Comparison of ENCODE assay signal across 8 mouse cellular contexts in genomic region chr15:65703559-65703958, GRCm38 (mm10).
DNase-seq lines count a peak whose midpoint lies in the region; ATAC-seq and TF ChIP-seq lines count a peak whose summit lies in the region.

No protein-coding gene starts in this region.

- in situ Hi-C loops in CH12.LX (cut with MboI; ENCODE audit: low pct_ligation_motif_present, low pct_unique_long_range_greater_than_20kb, low sequenced_read_pairs), result no loop called here

- no peaks in the 10 kb centered on the region for H3K79me2 ChIP-seq in CH12.LX (replicated peaks; ENCODE audit: control insufficient read depth, extremely low read depth, insufficient read depth, poor library complexity, severe bottlenecking)

- no peaks in the 10 kb centered on the region for H3K27me3 ChIP-seq in heart, embryonic 11.5 days (ENCODE audit: control insufficient read depth, insufficient read depth, low read length)
- H3K27me3 ChIP-seq in CH12.LX (replicated peaks), result no peaks in the 10 kb centered on the region
- H3K27me3 ChIP-seq in heart, embryonic 10.5 days (ENCODE audit: insufficient read depth, poor library complexity, severe bottlenecking), result no peaks in the 10 kb centered on the region

- 52% methylated on average over 3 of the region's 3 CpGs for WGBS in heart, embryonic 11.5 days (ENCODE audit: insufficient replicate concordance)
- WGBS in heart, embryonic 10.5 days, result 52% methylated on average over 3 of the region's 3 CpGs

- H3K4me1 ChIP-seq in heart, embryonic 11.5 days (ENCODE audit: control insufficient read depth, insufficient read depth, low read length), result no peaks in the 10 kb centered on the region
- no peaks in the 10 kb centered on the region for H3K4me1 ChIP-seq in CH12.LX (ENCODE audit: control insufficient read depth in 1 of 2, insufficient read depth in 2 of 2)
- H3K4me1 ChIP-seq in heart, embryonic 10.5 days, result peaks cover 9% of the 10 kb centered on the region; the same call in 1 of the 2 replicates

- dilution Hi-C loops in CH12.LX (cut with MboI; ENCODE audit: extremely low pct_ligation_motif_present, extremely low pct_unique_long_range_greater_than_20kb, low sequenced_read_pairs), result no loop called here

- TF ChIP-seq EP300 in CH12.LX (IDR thresholded peaks at IDR 0.05; ENCODE audit: low read length), result no peak

- H3K4me2 ChIP-seq in heart, embryonic 11.5 days, result no peak overlapping the region
- no peak overlapping the region for H3K4me2 ChIP-seq in CH12.LX (ENCODE audit: insufficient read depth, low read depth, poor library complexity, severe bottlenecking)

- TF ChIP-seq RAD21 in CH12.LX (IDR thresholded peaks at IDR 0.05; ENCODE audit: low read depth, low read length), result peak; percentile 63

- no peak overlapping the region for H3K9ac ChIP-seq in heart, embryonic 11.5 days (ENCODE audit: low read depth, low read length)
- H3K9ac ChIP-seq in CH12.LX (ENCODE audit: insufficient read depth, low read depth), result no peak overlapping the region

- no peak for TF ChIP-seq POLR2A in CH12.LX (IDR thresholded peaks at IDR 0.05; ENCODE audit: low read depth, low read length)

- H3K9me3 ChIP-seq in heart, embryonic 11.5 days (replicated peaks; ENCODE audit: control insufficient read depth, low read length), result no peaks in the 10 kb centered on the region
- no peaks in the 10 kb centered on the region for H3K9me3 ChIP-seq in CH12.LX (replicated peaks; ENCODE audit: low read length)
- no peaks in the 10 kb centered on the region for H3K9me3 ChIP-seq in heart, embryonic 10.5 days

- H3K36me3 ChIP-seq in heart, embryonic 11.5 days (ENCODE audit: control insufficient read depth, insufficient read depth, low read length), result no peaks in the 10 kb centered on the region
- no peaks in the 10 kb centered on the region for H3K36me3 ChIP-seq in CH12.LX (replicated peaks in 1 of 2; ENCODE audit: control insufficient read depth in 1 of 2, insufficient read depth in 1 of 2, low read length in 1 of 2)
- H3K36me3 ChIP-seq in heart, embryonic 10.5 days, result no peaks in the 10 kb centered on the region

- DNase-seq in heart, postnatal 4 days, result peak; percentile 6
- DNase-seq in CH12.LX (ENCODE audit: extremely low read depth), result peak; percentile 19
- peak; percentile 57 to 60 for DNase-seq in cerebellum, postnatal 14 days
- DNase-seq in layer of hippocampus, adult 2 months (ENCODE audit: low spot score in 2 of 2), result peak; percentile 58 to 63
- peak; percentile 43 for DNase-seq in retina, embryonic 14.5 days (ENCODE audit: low spot score)
- DNase-seq in heart, embryonic 10.5 days (ENCODE audit: low spot score), result no peak
- no peak for DNase-seq in gastrocnemius, postnatal 25 days

- no peak for ATAC-seq in heart, embryonic 11.5 days (replicated peaks; ENCODE audit: insufficient number of reproducible peaks, low FRiP score, low TSS enrichment)

- peak in 1 of 2 experiments; percentile 66; a peak in 2 of 4 replicates for TF ChIP-seq CTCF in CH12.LX (conservative IDR thresholded peaks at IDR 0.05 in 1 of 2, IDR thresholded peaks at IDR 0.05 in 1 of 2; ENCODE audit: low read depth in 2 of 2, low read length in 2 of 2)
- peak; percentile 89 for TF ChIP-seq CTCF in layer of hippocampus, adult 2 months (conservative IDR thresholded peaks at IDR 0.05)

- H3K4me3 ChIP-seq in heart, embryonic 11.5 days (ENCODE audit: low read depth, low read length), result no peak overlapping the region
- no peak overlapping the region for H3K4me3 ChIP-seq in CH12.LX (replicated peaks in 1 of 3; ENCODE audit: low read depth in 2 of 3, low read length in 2 of 3, poor library complexity in 1 of 3)
- H3K4me3 ChIP-seq in layer of hippocampus, adult 2 months, result no peak overlapping the region
- H3K4me3 ChIP-seq in heart, embryonic 10.5 days, result no peak overlapping the region

- H3K27ac ChIP-seq in heart, embryonic 11.5 days (ENCODE audit: low read depth, low read length), result no peak overlapping the region
- no peak overlapping the region for H3K27ac ChIP-seq in CH12.LX (ENCODE audit: insufficient read depth, low read depth)
- no peak overlapping the region for H3K27ac ChIP-seq in layer of hippocampus, adult 2 months
- H3K27ac ChIP-seq in heart, embryonic 10.5 days, result no peak overlapping the region

TF ChIP-seq in CH12.LX, 34 proteins besides CTCF, POLR2A, EP300 and RAD21:
- TF ChIP-seq NELFE (IDR thresholded peaks at IDR 0.05; ENCODE audit: low read depth, low read length) (no peak), MEF2A (IDR thresholded peaks at IDR 0.05; ENCODE audit: borderline replicate concordance, low read depth, low read length) (no peak), SMC3 (IDR thresholded peaks at IDR 0.05; ENCODE audit: low read depth, low read length) (peak; percentile 48), ZMIZ1 (IDR thresholded peaks at IDR 0.05; ENCODE audit: low read depth, low read length) (no peak), HCFC1 (IDR thresholded peaks at IDR 0.05; ENCODE audit: low read depth, low read length) (no peak)

Comparison
In these comparisons a context has a peak if more than half of its experiments do, and no peak if none do; other contexts are left out.
1. DNase-seq: peak in heart, postnatal 4 days (single experiment), CH12.LX (single experiment), cerebellum, postnatal 14 days (2 of 2), layer of hippocampus, adult 2 months (2 of 2) and retina, embryonic 14.5 days (single experiment); none in heart, embryonic 10.5 days (single experiment) and gastrocnemius, postnatal 25 days (single experiment).